Mouse (Mus musculus): ENCODE measurements at regions not wholly inside any gene's neighbourhood (a gene's known extent, or its start where the extent isn't known, plus 50 kb on each side); places are given as distances from the start of the nearest gene placed in this dataset.

GRCm38 (mm10) chr1:77226546-77226945 is 288.3 kb downstream of the Epha4 start:
- Histone ChIP-seq H3K4me2 (replicated peaks; ENCODE audit: low read depth) (peak overlapping the region; percentile 31), H3K9me3 (ENCODE audit: control insufficient read depth, low read length) (no peaks in the 10 kb centered on the region), H3K9ac (ENCODE audit: low read length) (no peak overlapping the region), H3K27ac (replicated peaks) (no peak overlapping the region), H3K4me3 (ENCODE audit: low read depth, low read length) (no peak overlapping the region), H3K36me3 (ENCODE audit: control insufficient read depth, insufficient read depth, low read length) (no peaks in the 10 kb centered on the region), H3K4me1 (replicated peaks; ENCODE audit: control insufficient read depth, insufficient read depth) (no peaks in the 10 kb centered on the region; the same call in 1 of the 2 replicates), H3K27me3 (ENCODE audit: control insufficient read depth, insufficient read depth, low read length) (no peaks in the 10 kb centered on the region)
- TF ChIP-seq EP300 (optimal IDR thresholded peaks at IDR 0.05) (no peak), CTCF (IDR thresholded peaks at IDR 0.05; ENCODE audit: low read depth) (no peak)
- no peak for DNase-seq (ENCODE audit: low spot score)
- no peak for ATAC-seq (ENCODE audit: low FRiP score, low TSS enrichment)
- 14% methylated on average over 4 of the region's 4 CpGs for WGBS

GRCm38 (mm10) chr1:77226991-77227515 is 287.8 kb downstream of the Epha4 start:
- Histone ChIP-seq H3K4me1 (replicated peaks; ENCODE audit: control insufficient read depth, insufficient read depth) (no peaks in the 10 kb centered on the region; the same call in 1 of the 2 replicates), H3K4me3 (ENCODE audit: low read depth, low read length) (no peak overlapping the region), H3K4me2 (replicated peaks; ENCODE audit: low read depth) (peak overlapping the region; percentile 31), H3K27ac (replicated peaks) (no peak overlapping the region), H3K9ac (ENCODE audit: low read length) (no peak overlapping the region), H3K9me3 (ENCODE audit: control insufficient read depth, low read length) (no peaks in the 10 kb centered on the region), H3K36me3 (ENCODE audit: control insufficient read depth, insufficient read depth, low read length) (no peaks in the 10 kb centered on the region), H3K27me3 (ENCODE audit: control insufficient read depth, insufficient read depth, low read length) (no peaks in the 10 kb centered on the region)
- 12% methylated on average over 12 of the region's 12 CpGs for WGBS
- no peak for DNase-seq (ENCODE audit: low spot score)
- no peak for TF ChIP-seq CTCF (IDR thresholded peaks at IDR 0.05; ENCODE audit: low read depth)
- no peak for TF ChIP-seq EP300 (optimal IDR thresholded peaks at IDR 0.05)
- ATAC-seq (ENCODE audit: low FRiP score, low TSS enrichment), result no peak

GRCm38 (mm10) chr1:77227800-77228199 is 287.1 kb downstream of the Epha4 start:
- no peak for DNase-seq (ENCODE audit: low spot score)
- no peaks in the 10 kb centered on the region for H3K27me3 ChIP-seq (ENCODE audit: control insufficient read depth, insufficient read depth, low read length)
- TF ChIP-seq CTCF (IDR thresholded peaks at IDR 0.05; ENCODE audit: low read depth), result no peak
- no peak for TF ChIP-seq EP300 (optimal IDR thresholded peaks at IDR 0.05)
- no peak overlapping the region for H3K9ac ChIP-seq (ENCODE audit: low read length)
- H3K27ac ChIP-seq (replicated peaks), result no peak overlapping the region
- no peaks in the 10 kb centered on the region for H3K36me3 ChIP-seq (ENCODE audit: control insufficient read depth, insufficient read depth, low read length)
- H3K4me2 ChIP-seq (replicated peaks; ENCODE audit: low read depth), result no peak overlapping the region
- H3K4me1 ChIP-seq (replicated peaks; ENCODE audit: control insufficient read depth, insufficient read depth), result no peaks in the 10 kb centered on the region; the same call in 1 of the 2 replicates
- H3K4me3 ChIP-seq (ENCODE audit: low read depth, low read length), result no peak overlapping the region
- WGBS, result 54% methylated on average over 6 of the region's 6 CpGs
- no peaks in the 10 kb centered on the region for H3K9me3 ChIP-seq (ENCODE audit: control insufficient read depth, low read length)
- no peak for ATAC-seq (ENCODE audit: low FRiP score, low TSS enrichment)

GRCm38 (mm10) chr1:77229561-77229960 is 285.3 kb downstream of the Epha4 start:
- Histone ChIP-seq H3K4me3 (ENCODE audit: low read depth, low read length) (no peak overlapping the region), H3K4me1 (replicated peaks; ENCODE audit: control insufficient read depth, insufficient read depth) (no peaks in the 10 kb centered on the region; the same call in 1 of the 2 replicates)
- ATAC-seq (ENCODE audit: low FRiP score, low TSS enrichment), result no peak

GRCm38 (mm10) chr1:77233010-77233409 is 281.9 kb downstream of the Epha4 start:
- no peaks in the 10 kb centered on the region for H3K36me3 ChIP-seq (ENCODE audit: control insufficient read depth, insufficient read depth, low read length)
- no peaks in the 10 kb centered on the region for H3K4me1 ChIP-seq (replicated peaks; ENCODE audit: control insufficient read depth, insufficient read depth)
- H3K4me2 ChIP-seq (replicated peaks; ENCODE audit: low read depth), result no peak overlapping the region
- 64% methylated on average over 4 of the region's 4 CpGs for WGBS
- no peak overlapping the region for H3K4me3 ChIP-seq (ENCODE audit: low read depth, low read length)
- TF ChIP-seq EP300 (optimal IDR thresholded peaks at IDR 0.05) (no peak), CTCF (IDR thresholded peaks at IDR 0.05; ENCODE audit: low read depth) (no peak)
- no peak overlapping the region for H3K9ac ChIP-seq (ENCODE audit: low read length)
- ATAC-seq (ENCODE audit: low FRiP score, low TSS enrichment), result no peak
- no peaks in the 10 kb centered on the region for H3K9me3 ChIP-seq (ENCODE audit: control insufficient read depth, low read length)
- no peaks in the 10 kb centered on the region for H3K27me3 ChIP-seq (ENCODE audit: control insufficient read depth, insufficient read depth, low read length)
- DNase-seq (ENCODE audit: low spot score), result no peak
- H3K27ac ChIP-seq (replicated peaks), result no peak overlapping the region

More at GRCm38 (mm10) chr1:77229561-77229960, 285.3 kb downstream of the Epha4 start:
- TF ChIP-seq EP300 (optimal IDR thresholded peaks at IDR 0.05) (no peak), CTCF (IDR thresholded peaks at IDR 0.05; ENCODE audit: low read depth) (no peak)
- H3K4me2 ChIP-seq (replicated peaks; ENCODE audit: low read depth), result no peak overlapping the region
- H3K36me3 ChIP-seq (ENCODE audit: control insufficient read depth, insufficient read depth, low read length), result no peaks in the 10 kb centered on the region
- no peaks in the 10 kb centered on the region for H3K9me3 ChIP-seq (ENCODE audit: control insufficient read depth, low read length)
- no peak overlapping the region for H3K27ac ChIP-seq (replicated peaks)
- no peak for DNase-seq (ENCODE audit: low spot score)
- H3K27me3 ChIP-seq (ENCODE audit: control insufficient read depth, insufficient read depth, low read length), result no peaks in the 10 kb centered on the region
- 82% methylated on average over 4 of the region's 4 CpGs for WGBS
- no peak overlapping the region for H3K9ac ChIP-seq (ENCODE audit: low read length)

GRCm38 (mm10) chr1:77244642-77245041 is 270.2 kb downstream of the Epha4 start:
- H3K9me3 ChIP-seq (ENCODE audit: control insufficient read depth, low read length), result no peaks in the 10 kb centered on the region
- no peaks in the 10 kb centered on the region for H3K27me3 ChIP-seq (ENCODE audit: control insufficient read depth, insufficient read depth, low read length)
- no peak overlapping the region for H3K9ac ChIP-seq (ENCODE audit: low read length)
- H3K4me3 ChIP-seq (ENCODE audit: low read depth, low read length), result no peak overlapping the region
- WGBS, result 30% methylated on average over 2 of the region's 2 CpGs
- H3K4me1 ChIP-seq (replicated peaks; ENCODE audit: control insufficient read depth, insufficient read depth), result no peaks in the 10 kb centered on the region
- ATAC-seq (ENCODE audit: low FRiP score, low TSS enrichment), result no peak
- no peak overlapping the region for H3K4me2 ChIP-seq (replicated peaks; ENCODE audit: low read depth)
- no peak for TF ChIP-seq EP300 (optimal IDR thresholded peaks at IDR 0.05)
- no peak for TF ChIP-seq CTCF (IDR thresholded peaks at IDR 0.05; ENCODE audit: low read depth)
- no peak for DNase-seq (ENCODE audit: low spot score)
- H3K36me3 ChIP-seq (ENCODE audit: control insufficient read depth, insufficient read depth, low read length), result no peaks in the 10 kb centered on the region
- no peak overlapping the region for H3K27ac ChIP-seq (replicated peaks)

Data from stomach, postnatal 0 days (tissue).